ENCODE assay signal across 21 mouse cellular contexts in genomic region chr4:131208637-131209036, GRCm38 (mm10).
DNase-seq lines count a peak whose midpoint lies in the region; ATAC-seq and TF ChIP-seq lines count a peak whose summit lies in the region.
"Had no signal": no experiment of that assay in that cellular context is flagged by ENCODE, and none has a peak within 500 bp of the region (broad histone marks: within the 10 kb centered on the region; RNA-seq: fewer than 3 reads in every experiment).

No protein-coding gene starts in this region.

- no peak overlapping the region for H3K4me3 ChIP-seq in forebrain, embryonic 14.5 days (ENCODE audit: low read depth, low read length)
- no peak overlapping the region for H3K4me3 ChIP-seq in forebrain, postnatal 0 days (ENCODE audit: low read depth, low read length)
- H3K4me3 ChIP-seq: embryonic facial prominence, embryonic 12.5 days; heart, adult 2 months; heart, embryonic 12.5 days; hindbrain, embryonic 15.5 days had no signal

- no peak overlapping the region for H3K4me2 ChIP-seq in forebrain, embryonic 14.5 days (ENCODE audit: low read length)
- no peak overlapping the region for H3K4me2 ChIP-seq in forebrain, postnatal 0 days (ENCODE audit: low read depth)
- H3K4me2 ChIP-seq: embryonic facial prominence, embryonic 12.5 days; heart, embryonic 12.5 days; hindbrain, embryonic 15.5 days had no signal

- ATAC-seq in forebrain, embryonic 14.5 days = no peak
- no peak for ATAC-seq in forebrain, postnatal 0 days
- ATAC-seq: CD4-positive, CD25-positive, alpha-beta regulatory T cell, adult 4 months; inflammation-experienced regulatory T-cells, adult 6 months; intestine, postnatal 0 days had no signal

- TF ChIP-seq CTCF in forebrain, postnatal 0 days (IDR thresholded peaks at IDR 0.05; ENCODE audit: low read depth) = no peak

- H3K27me3 ChIP-seq in forebrain, embryonic 14.5 days (replicated peaks; ENCODE audit: control insufficient read depth, insufficient read depth, low read length) = no peaks in the 10 kb centered on the region
- no peaks in the 10 kb centered on the region for H3K27me3 ChIP-seq in forebrain, postnatal 0 days (ENCODE audit: insufficient read depth, low read length)
- H3K27me3 ChIP-seq: embryonic facial prominence, embryonic 12.5 days; hindbrain, embryonic 15.5 days had no signal

- H3K9ac ChIP-seq in forebrain, embryonic 14.5 days (ENCODE audit: low read length) = no peak overlapping the region
- no peak overlapping the region for H3K9ac ChIP-seq in forebrain, postnatal 0 days
- H3K9ac ChIP-seq: embryonic facial prominence, embryonic 12.5 days; heart, embryonic 12.5 days; hindbrain, embryonic 15.5 days had no signal

- peak; percentile 19 for DNase-seq in cerebellum, adult 11 months
- no peak for DNase-seq in cerebellum, postnatal 4 days (ENCODE audit: low spot score in 2 of 2)
- DNase-seq in cerebellum, adult 9-10 months = peak; percentile 34
- no peak for DNase-seq in cerebellum, postnatal 14 days
- DNase-seq in forebrain, embryonic 14.5 days (ENCODE audit: low spot score) = peak; percentile 30
- no peak for DNase-seq in forebrain, postnatal 0 days
- DNase-seq in brain, adult 2 months (ENCODE audit: low read depth, low spot score) = peak; percentile 21
- DNase-seq in lung, postnatal 25 days (ENCODE audit: low spot score) = no peak
- DNase-seq: adrenal gland, adult 8-10 months; adrenal gland, postnatal 36 days; B cell, adult 2 months; gastrocnemius, postnatal 10 days; heart, adult 2 months; kidney, adult 8-10 months had no signal

- 77% methylated on average over 6 of the region's 6 CpGs for WGBS in forebrain, embryonic 14.5 days
- 72% methylated on average over 6 of the region's 6 CpGs for WGBS in forebrain, postnatal 0 days

- H3K4me1 ChIP-seq in forebrain, embryonic 14.5 days (ENCODE audit: control insufficient read depth, insufficient read depth, low read length) = peaks cover 16% of the 10 kb centered on the region
- no peaks in the 10 kb centered on the region; the same call in 1 of the 2 replicates for H3K4me1 ChIP-seq in forebrain, postnatal 0 days (ENCODE audit: insufficient read depth)
- H3K4me1 ChIP-seq: heart, embryonic 12.5 days had no signal

- no peaks in the 10 kb centered on the region for H3K36me3 ChIP-seq in forebrain, embryonic 14.5 days (ENCODE audit: control insufficient read depth, insufficient read depth, low read length)
- no peaks in the 10 kb centered on the region for H3K36me3 ChIP-seq in forebrain, postnatal 0 days (ENCODE audit: insufficient read depth)
- H3K36me3 ChIP-seq: embryonic facial prominence, embryonic 12.5 days; G1E; heart, embryonic 12.5 days; hindbrain, embryonic 15.5 days had no signal

- no peaks in the 10 kb centered on the region for H3K9me3 ChIP-seq in forebrain, embryonic 14.5 days (replicated peaks; ENCODE audit: control insufficient read depth, low read length)
- H3K9me3 ChIP-seq in forebrain, postnatal 0 days (ENCODE audit: low read length) = no peaks in the 10 kb centered on the region
- H3K9me3 ChIP-seq: hindbrain, embryonic 15.5 days had no signal

- H3K27ac ChIP-seq in forebrain, embryonic 14.5 days (ENCODE audit: low read depth, low read length) = peak overlapping the region; percentile 87
- no peak overlapping the region for H3K27ac ChIP-seq in forebrain, postnatal 0 days (ENCODE audit: low read depth, low read length)
- H3K27ac ChIP-seq: embryonic facial prominence, embryonic 12.5 days; heart, adult 2 months; hindbrain, embryonic 15.5 days had no signal

Comparison
In these comparisons a context has a peak if more than half of its experiments do, and no peak if none do; other contexts are left out.
1. DNase-seq: peak in cerebellum, adult 11 months (single experiment), cerebellum, adult 9-10 months (single experiment), forebrain, embryonic 14.5 days (single experiment) and brain, adult 2 months (single experiment); none in cerebellum, postnatal 4 days (0 of 2), cerebellum, postnatal 14 days (0 of 2), forebrain, postnatal 0 days (single experiment) and lung, postnatal 25 days (single experiment).